Mouse (Mus musculus) cerebellum, adult 8-10 months (tissue): Measurements from ENCODE around the gene Kazn.

Experiments
- DNase-seq: peaks from one replicate; pipeline ENCODE4 v3.0.0; 2022

Kazn gene

DNA sequence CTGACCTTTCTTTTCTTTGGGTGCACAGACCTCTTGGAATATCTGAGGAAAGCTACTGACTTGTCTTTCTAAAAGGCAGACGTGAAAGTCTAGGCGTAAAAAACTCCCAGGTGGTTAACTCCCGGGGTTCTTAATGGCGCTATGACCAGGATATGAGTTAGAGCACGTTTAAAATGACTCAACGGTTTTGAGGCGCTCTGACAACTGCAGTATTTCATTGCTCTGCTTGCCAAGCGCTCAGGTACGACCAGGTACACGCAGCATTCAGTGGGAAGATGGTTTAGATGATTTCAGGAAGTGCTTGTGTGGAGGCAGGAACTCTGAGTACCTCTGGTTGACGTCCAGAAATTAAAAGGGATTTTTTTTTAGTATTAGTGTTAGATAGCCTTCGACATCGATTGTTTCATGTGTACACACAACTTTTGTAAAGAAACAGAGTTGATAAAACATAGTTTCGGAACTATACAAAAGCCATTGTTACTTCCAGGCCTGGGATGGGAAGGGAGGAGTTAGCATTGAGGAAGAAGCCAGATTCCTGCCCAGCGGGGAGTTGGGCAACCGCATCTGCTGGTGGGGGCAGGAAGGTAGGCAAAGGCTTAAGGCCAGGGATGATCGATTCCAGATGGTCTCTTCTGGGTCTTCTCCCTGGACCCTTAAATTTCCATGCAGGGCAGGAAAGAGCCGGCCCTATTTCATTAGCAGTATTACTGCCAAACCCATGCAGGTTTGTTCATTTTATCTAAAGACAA is 167.8 kb downstream of the Kazn start:
- peak; percentile 77 for DNase-seq

- no peak for DNase-seq
Measured at GRCm38 (mm10) chr4:142070840-142071239, 168.4 kb downstream of the Kazn start.

DNA sequence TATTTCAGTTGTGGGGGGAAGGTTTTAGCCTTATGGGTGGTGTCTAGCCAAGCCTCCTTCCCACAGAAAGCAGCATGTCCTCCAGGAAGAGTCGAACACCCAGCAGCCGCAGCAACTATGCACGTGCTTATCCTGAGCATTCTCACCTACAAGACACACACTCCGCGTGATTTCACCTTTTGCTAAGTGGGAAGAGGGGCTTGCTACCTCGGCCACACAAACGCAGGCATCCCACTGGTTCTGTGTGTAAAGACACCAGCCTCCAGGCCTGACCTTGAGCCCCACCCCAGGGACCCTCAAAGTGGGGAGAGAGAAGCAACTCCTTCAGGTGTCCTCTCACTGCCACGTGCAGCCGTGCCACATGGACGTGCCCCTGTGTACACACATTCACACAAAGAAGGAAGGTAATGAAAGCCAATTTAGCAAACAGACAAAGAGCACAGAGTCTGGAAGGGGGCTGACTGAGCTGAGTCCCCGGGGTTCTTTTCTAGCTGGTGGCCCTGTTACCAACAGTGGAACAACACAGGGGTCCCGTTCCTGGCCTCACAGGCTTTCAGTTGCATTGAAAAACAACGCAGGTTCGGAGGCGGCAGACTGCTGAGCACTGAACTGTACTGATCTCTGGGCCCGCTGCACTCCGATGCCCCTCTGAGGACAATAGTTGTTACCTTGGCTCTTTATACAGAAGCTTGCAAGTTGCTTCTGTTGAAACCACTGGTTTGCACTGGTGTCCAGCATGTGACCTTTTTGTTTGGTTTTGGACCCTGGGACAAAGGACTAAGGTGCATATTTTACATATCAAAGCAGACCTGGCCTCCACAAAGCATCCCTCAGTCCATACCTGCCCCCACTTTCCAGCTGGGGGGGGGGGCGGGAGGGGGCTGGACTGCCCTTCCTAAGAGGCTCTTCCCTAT is 170.0 kb downstream of the Kazn start:
- no peak for DNase-seq

DNA sequence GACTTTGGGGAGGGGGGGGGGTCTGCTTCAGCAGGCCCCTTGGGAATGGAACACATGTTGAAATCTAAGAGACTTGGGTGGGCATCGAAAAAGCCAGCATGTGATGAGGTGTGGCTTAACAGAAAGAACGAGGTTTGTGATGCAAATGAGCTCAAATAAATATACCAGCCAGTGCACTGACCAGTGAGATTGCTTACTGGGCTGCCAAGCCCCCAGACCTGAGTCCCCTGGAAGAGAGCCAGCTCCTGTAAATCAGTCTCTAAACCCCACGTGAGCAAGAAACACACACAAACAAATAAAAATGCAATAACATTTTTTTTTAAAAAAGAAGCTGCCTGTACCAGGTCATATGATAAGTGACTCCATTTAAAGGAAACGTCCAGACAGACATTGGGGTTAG is 172.6 kb downstream of the Kazn start:
- no peak for DNase-seq

DNA sequence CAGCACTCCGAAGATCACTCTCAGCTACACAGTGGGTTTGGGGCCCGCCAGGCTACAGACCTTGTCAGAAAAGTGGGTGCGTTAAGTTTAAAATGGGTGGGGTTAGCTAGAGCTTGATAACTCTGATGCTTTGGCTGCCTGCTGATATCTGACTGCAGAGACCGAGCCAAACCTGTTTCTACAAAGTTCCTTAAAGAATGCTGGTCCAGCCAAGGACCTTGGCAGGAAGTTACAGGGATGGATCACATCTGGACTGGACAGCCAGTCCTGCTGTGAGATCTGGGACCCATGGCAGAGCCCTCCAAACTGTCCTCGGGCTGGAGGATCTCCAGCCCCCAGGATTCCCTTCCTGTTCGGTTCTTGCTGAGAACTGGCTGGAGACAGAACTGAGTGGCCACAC is 173.4 kb downstream of the Kazn start:
- DNase-seq, result no peak

GRCm38 (mm10) chr4:142065270-142065669 is 173.9 kb downstream of the Kazn start:
- no peak for DNase-seq

GRCm38 (mm10) chr4:142064582-142065228 is 174.5 kb downstream of the Kazn start:
- DNase-seq, result no peak

DNA sequence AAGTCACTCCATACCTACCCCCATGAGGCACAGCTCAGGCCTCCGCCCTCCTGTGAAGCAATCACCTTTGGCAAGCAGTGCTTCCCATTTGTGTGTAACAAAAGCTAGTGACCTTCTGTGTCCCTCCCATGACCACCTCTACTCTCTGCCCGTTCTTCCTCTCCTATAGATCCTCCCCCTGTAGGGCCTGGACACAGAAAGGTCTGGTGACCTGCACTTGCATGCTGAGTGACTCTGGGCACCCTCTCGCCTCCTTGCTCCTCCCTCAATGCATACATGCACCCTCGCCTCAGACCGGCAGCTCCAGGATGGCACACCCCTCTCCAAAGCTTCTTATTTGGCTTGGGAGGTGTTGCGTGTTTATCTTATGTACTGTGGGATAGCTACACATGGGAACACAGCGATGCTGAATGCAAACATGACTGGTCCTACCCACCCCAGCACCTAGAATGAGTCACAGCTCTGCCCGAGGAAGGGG is 176.1 kb downstream of the Kazn start:
- no peak for DNase-seq

GRCm38 (mm10) chr4:142061485-142062240 is 177.5 kb downstream of the Kazn start:
- DNase-seq, result no peak

GRCm38 (mm10) chr4:142060455-142061378 is 178.5 kb downstream of the Kazn start:
- DNase-seq, result peak; percentile 94

- peak; percentile 53 for DNase-seq
Measured at GRCm38 (mm10) chr4:142059841-142060193, 179.4 kb downstream of the Kazn start.

DNA sequence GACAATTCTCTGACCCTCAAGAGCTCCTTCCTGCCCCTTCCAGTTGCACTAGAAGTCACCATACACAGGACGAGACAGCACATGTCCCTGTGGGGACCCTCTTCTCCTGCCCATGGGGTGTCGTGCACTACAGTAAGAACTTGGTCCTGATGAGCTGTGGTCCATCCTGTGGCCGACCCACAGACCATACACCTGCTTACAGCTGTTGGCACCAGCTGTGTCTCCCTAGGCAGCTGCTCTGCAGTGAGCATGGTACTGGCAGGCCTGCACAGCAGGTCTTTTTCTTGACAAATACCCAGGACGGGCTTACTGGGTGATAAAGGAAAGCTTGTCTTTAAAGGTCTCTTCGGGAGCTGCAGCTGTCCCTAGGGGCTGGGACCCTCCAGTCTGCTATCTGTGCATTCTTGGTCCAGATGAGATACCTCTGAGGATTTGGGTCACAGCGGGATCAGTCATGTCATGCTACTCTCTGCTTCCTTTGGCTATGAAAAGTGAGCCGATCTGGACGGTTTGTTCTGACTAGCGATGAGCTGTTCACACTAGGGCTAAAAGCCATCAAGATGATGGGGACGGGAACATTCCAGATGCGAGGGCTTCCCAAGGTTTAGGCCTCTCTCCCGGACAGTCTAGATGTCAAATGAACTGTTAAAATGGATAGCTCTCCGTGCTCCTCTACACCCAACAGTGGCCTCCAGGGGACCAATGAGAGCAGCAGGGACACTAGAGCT is 179.9 kb downstream of the Kazn start:
- no peak for DNase-seq

DNA sequence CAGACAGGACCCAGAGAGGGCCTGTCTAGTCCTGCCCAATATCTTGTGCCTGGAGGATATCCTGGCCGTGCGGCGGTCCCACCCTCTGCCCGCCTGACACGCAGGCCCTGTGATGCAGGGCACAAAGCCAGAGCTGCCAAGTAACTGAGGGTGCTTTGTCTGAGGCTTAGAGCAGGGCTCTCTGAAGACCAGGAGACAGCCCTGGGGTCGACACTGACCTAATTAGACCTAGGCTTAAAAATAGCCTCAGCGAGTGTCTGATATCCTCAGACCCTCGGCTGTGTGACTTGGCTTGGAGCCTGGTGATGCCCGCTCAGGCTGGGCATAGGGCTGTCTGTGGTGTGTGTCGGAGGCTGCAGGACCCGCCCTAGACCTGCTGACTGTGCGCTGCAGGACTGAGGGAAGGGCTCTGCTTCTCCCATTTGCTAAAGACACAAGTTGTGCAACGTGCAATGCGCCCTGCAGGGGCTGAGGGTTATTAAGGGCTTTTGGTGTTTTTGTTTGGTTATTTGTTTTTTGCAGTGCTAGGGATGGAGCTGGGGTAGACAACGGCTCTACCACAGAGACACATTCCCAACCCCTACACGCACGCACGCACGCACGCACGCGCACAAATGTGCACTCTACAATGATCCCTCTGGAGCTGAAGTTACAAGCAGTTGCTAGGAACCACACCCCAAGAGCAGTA is 181.5 kb downstream of the Kazn start:
- DNase-seq, result peak; percentile 58

GRCm38 (mm10) chr4:142055600-142055999 is 183.6 kb downstream of the Kazn start:
- peak; percentile 78 for DNase-seq

- DNase-seq, result no peak
Measured at GRCm38 (mm10) chr4:142054580-142054979, 184.6 kb downstream of the Kazn start.

DNA sequence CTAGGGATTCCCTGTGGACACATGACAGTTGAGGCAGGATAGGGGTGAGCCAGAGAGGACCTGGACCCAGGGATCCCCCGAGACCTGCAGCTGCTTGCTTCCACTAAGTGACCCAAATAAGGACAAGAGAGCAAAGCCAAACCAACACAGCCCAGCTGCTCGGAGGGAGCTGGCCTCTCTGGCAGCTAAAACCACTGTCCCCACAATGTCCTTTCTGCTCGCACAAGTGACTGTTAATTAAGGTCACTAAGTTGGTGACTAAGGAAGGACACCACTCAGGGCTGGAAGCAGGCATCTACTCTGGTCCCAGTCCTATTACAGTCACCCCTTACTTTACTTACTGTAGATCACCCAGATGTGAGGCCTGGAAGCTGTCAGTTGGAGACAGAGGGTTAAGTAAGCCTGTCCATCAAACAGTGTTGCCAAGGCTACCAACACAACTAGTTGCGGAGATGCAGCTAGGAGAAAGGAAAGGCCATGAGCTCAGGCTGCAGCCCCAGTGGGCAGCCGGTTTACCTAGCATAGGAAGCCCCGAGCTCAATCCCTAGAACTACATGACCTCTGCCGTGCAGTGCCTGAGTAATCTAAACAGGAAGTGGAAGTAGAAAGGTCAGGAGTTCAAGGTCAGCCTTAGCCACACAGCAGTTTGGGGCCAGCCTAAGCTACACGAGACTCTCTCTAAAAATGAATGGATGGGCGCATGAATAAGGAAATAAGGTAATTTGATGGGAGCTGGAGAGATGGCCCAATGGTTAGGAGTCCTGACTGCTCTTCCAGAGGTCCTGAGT is 185.3 kb downstream of the Kazn start:
- no peak for DNase-seq

DNA sequence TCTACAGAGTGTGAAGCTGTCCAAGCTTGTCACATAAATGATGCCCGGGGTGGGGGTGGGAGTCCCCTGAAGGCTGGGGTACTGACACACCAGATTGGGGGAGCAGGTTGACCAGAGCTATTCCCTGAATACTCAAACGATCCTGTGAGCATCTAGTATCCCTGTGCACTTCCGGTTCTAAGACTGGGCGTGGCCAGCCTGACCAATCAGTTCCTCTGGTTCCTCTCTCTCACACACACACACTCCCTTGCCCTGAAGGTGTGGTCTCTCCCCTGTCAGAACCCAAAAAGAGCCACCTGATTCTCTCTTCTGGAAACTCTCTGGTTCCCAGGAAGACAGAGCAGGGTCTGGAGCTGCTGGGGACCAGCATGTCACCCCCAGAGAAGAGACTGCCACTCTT is 185.9 kb downstream of the Kazn start:
- no peak for DNase-seq

DNA sequence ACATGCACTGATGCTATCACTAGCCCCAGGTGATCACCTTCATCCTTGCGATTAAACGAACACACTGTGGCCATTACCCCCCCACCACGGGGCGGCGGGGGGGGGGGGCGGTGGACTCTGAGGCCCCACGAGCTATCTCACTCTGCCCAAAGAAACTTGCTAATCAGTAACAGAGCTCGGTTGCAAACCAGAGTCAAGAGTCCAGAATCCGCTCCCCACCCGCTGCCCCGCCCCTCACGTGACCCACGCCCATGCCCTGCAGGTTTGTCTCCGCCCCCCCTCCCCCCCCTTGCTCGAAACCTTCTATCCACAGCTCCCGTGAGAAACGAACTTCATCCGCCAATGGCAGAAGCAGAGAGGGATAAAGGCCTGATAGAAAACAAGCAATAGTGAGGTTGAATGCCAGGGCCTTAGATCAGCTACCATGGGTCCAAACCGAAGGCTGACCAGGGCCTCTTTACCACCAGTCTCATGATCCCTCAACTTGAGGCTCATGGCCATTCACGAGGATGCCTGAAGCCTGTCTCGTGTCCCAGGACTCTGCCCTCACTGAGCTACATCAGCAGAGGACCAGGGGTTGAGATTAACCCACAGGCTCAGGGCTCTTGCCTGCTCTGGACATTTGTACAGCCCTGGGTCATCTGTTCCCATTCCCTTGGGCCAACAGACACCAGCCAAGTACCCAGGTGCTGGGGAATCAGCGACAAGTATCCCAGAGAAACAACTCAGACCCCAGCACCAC is 186.6 kb downstream of the Kazn start:
- DNase-seq, result no peak
